Mouse (Mus musculus): ENCODE measurements at regions not wholly inside any gene's neighbourhood (a gene's known extent, or its start where the extent isn't known, plus 50 kb on each side); places are given as distances from the start of the nearest gene placed in this dataset.
"Not testable (repeated sequence)": the region's sequence is repeated elsewhere in the genome, so short reads cannot be mapped to it uniquely, and the experiment has no call there.

DNA sequence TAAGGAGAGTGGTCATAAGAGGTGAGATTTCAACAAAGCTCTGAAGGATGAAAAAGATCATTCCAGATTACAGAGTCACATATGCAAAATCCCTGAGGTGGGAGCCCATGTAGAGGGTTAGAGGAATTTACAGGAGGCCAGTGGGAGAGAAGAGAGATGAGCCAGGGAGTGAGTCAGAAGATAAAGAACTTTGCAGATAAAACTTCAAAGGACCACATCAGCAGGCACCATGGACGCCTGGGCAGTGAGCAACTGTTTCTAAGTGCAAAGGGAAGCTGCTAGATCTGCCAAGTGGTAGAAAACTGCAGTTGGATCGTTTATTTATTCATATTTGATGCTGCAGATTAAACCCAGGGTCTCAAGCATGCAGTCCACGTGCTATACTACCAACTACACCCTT, 231.3 kb downstream of the Sorl1 start:
- Histone ChIP-seq H3K27ac (ENCODE audit: control insufficient read depth, insufficient read depth, low read length) (no peak overlapping the region), H3K27me3 (ENCODE audit: control insufficient read depth, insufficient read depth, low read length) (no peaks in the 10 kb centered on the region), H3K36me3 (ENCODE audit: control insufficient read depth, insufficient read depth, low read length) (no peaks in the 10 kb centered on the region), H3K4me1 (replicated peaks; ENCODE audit: control insufficient read depth, insufficient read depth, low read length) (no peaks in the 10 kb centered on the region), H3K4me3 (ENCODE audit: control insufficient read depth, insufficient read depth, low read length) (no peak overlapping the region)
- no peak for TF ChIP-seq POLR2A (IDR thresholded peaks at IDR 0.05; ENCODE audit: control insufficient read depth, extremely low read depth, insufficient read depth, low read length, poor library complexity)
- no peak for TF ChIP-seq CTCF (IDR thresholded peaks at IDR 0.05; ENCODE audit: borderline replicate concordance, control insufficient read depth, extremely low read depth, insufficient read depth, low read length, poor library complexity)
- DNase-seq, result no peak
- 66% methylated on average over 3 of the region's 3 CpGs for WGBS

GRCm38 (mm10) chr9:41891206-41891605, 232.9 kb downstream of the Sorl1 start:
- TF ChIP-seq POLR2A (IDR thresholded peaks at IDR 0.05; ENCODE audit: control insufficient read depth, extremely low read depth, insufficient read depth, low read length, poor library complexity) (no peak), CTCF (IDR thresholded peaks at IDR 0.05; ENCODE audit: borderline replicate concordance, control insufficient read depth, extremely low read depth, insufficient read depth, low read length, poor library complexity) (no peak)
- Histone ChIP-seq H3K36me3 (ENCODE audit: control insufficient read depth, insufficient read depth, low read length) (no peaks in the 10 kb centered on the region), H3K4me1 (replicated peaks; ENCODE audit: control insufficient read depth, insufficient read depth, low read length) (no peaks in the 10 kb centered on the region), H3K4me3 (ENCODE audit: control insufficient read depth, insufficient read depth, low read length) (no peak overlapping the region), H3K27ac (ENCODE audit: control insufficient read depth, insufficient read depth, low read length) (no peak overlapping the region), H3K27me3 (ENCODE audit: control insufficient read depth, insufficient read depth, low read length) (no peaks in the 10 kb centered on the region)
- no peak for DNase-seq
- 87% methylated on average over 7 of the region's 7 CpGs for WGBS

GRCm38 (mm10) chr9:41890273-41891141, 233.6 kb downstream of the Sorl1 start:
- H3K4me1 ChIP-seq (replicated peaks; ENCODE audit: control insufficient read depth, insufficient read depth, low read length), result no peaks in the 10 kb centered on the region
- no peak overlapping the region for H3K4me3 ChIP-seq (ENCODE audit: control insufficient read depth, insufficient read depth, low read length)
- peak; percentile 1 for DNase-seq
- TF ChIP-seq POLR2A (IDR thresholded peaks at IDR 0.05; ENCODE audit: control insufficient read depth, extremely low read depth, insufficient read depth, low read length, poor library complexity) (no peak), CTCF (IDR thresholded peaks at IDR 0.05; ENCODE audit: borderline replicate concordance, control insufficient read depth, extremely low read depth, insufficient read depth, low read length, poor library complexity) (no peak)
- whole genome bisulfite sequencing, result 11% methylated on average over 42 of the region's 42 CpGs
- no peak overlapping the region for H3K27ac ChIP-seq (ENCODE audit: control insufficient read depth, insufficient read depth, low read length)
- H3K27me3 ChIP-seq (ENCODE audit: control insufficient read depth, insufficient read depth, low read length), result no peaks in the 10 kb centered on the region
- H3K36me3 ChIP-seq (ENCODE audit: control insufficient read depth, insufficient read depth, low read length), result no peaks in the 10 kb centered on the region

GRCm38 (mm10) chr9:41889568-41890272, 234.4 kb downstream of the Sorl1 start:
- H3K27ac ChIP-seq (ENCODE audit: control insufficient read depth, insufficient read depth, low read length), result no peak overlapping the region
- no peak overlapping the region for H3K4me3 ChIP-seq (ENCODE audit: control insufficient read depth, insufficient read depth, low read length)
- DNase-seq, result no peak
- no peak for TF ChIP-seq CTCF (IDR thresholded peaks at IDR 0.05; ENCODE audit: borderline replicate concordance, control insufficient read depth, extremely low read depth, insufficient read depth, low read length, poor library complexity)
- TF ChIP-seq POLR2A (IDR thresholded peaks at IDR 0.05; ENCODE audit: control insufficient read depth, extremely low read depth, insufficient read depth, low read length, poor library complexity), result no peak
- no peaks in the 10 kb centered on the region for H3K36me3 ChIP-seq (ENCODE audit: control insufficient read depth, insufficient read depth, low read length)
- 60% methylated on average over 12 of the region's 12 CpGs for WGBS
- no peaks in the 10 kb centered on the region for H3K4me1 ChIP-seq (replicated peaks; ENCODE audit: control insufficient read depth, insufficient read depth, low read length)
- H3K27me3 ChIP-seq (ENCODE audit: control insufficient read depth, insufficient read depth, low read length), result no peaks in the 10 kb centered on the region

DNA sequence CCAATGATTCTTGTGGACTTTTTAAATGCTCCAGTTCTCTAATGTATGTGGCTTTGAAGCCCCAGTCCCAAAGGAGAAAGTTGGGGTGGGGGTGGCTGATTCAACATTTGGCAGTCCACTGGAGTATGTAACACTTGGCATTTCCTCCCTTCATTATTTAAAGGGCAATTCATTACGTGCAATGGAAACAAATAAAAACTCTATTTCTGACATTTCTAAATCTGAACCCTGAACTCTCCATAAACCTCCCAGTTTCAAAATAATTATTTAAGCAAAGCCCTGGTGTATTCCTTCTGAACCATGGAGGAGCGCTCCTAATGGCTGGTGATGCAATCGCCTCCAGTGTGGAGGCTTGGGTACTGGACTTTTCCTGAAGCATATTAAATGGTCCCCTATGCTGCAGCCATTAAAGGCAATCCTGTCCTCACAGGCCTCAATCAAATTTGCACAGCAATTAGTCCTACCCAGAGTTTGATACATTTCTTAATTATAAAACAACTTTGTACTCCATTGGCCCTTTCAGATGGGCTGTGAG, 235.4 kb downstream of the Sorl1 start:
- no peak overlapping the region for H3K4me3 ChIP-seq (ENCODE audit: control insufficient read depth, insufficient read depth, low read length)
- DNase-seq, result no peak
- no peaks in the 10 kb centered on the region for H3K4me1 ChIP-seq (replicated peaks; ENCODE audit: control insufficient read depth, insufficient read depth, low read length)
- 94% methylated on average over 3 of the region's 3 CpGs for WGBS
- TF ChIP-seq POLR2A (IDR thresholded peaks at IDR 0.05; ENCODE audit: control insufficient read depth, extremely low read depth, insufficient read depth, low read length, poor library complexity), result no peak
- no peak for TF ChIP-seq CTCF (IDR thresholded peaks at IDR 0.05; ENCODE audit: borderline replicate concordance, control insufficient read depth, extremely low read depth, insufficient read depth, low read length, poor library complexity)
- no peaks in the 10 kb centered on the region for H3K36me3 ChIP-seq (ENCODE audit: control insufficient read depth, insufficient read depth, low read length)
- no peaks in the 10 kb centered on the region for H3K27me3 ChIP-seq (ENCODE audit: control insufficient read depth, insufficient read depth, low read length)
- H3K27ac ChIP-seq (ENCODE audit: control insufficient read depth, insufficient read depth, low read length), result no peak overlapping the region

- H3K27ac ChIP-seq (ENCODE audit: control insufficient read depth, insufficient read depth, low read length); H3K4me1 ChIP-seq (replicated peaks; ENCODE audit: control insufficient read depth, insufficient read depth, low read length); H3K27me3 ChIP-seq (ENCODE audit: control insufficient read depth, insufficient read depth, low read length); DNase-seq; H3K36me3 ChIP-seq (ENCODE audit: control insufficient read depth, insufficient read depth, low read length); H3K4me3 ChIP-seq (ENCODE audit: control insufficient read depth, insufficient read depth, low read length): not testable (repeated sequence)
- WGBS, result 96% methylated on average over 13 of the region's 13 CpGs
Observed at GRCm38 (mm10) chr9:41886456-41886855, 237.6 kb downstream of the Sorl1 start.
